Mouse (Mus musculus) adrenal gland, adult (tissue): ENCODE data around the gene Sox5.

Experiments
- DNase-seq, 2 experiments: peaks; one replicate each; pipeline ENCODE4 v3.0.0; 2022 to 2023; ENCODE audit warnings: low spot score in 1 of 2; ENCODE audit not compliant: inconsistent age in 2 of 2

Sox5 gene

DNA sequence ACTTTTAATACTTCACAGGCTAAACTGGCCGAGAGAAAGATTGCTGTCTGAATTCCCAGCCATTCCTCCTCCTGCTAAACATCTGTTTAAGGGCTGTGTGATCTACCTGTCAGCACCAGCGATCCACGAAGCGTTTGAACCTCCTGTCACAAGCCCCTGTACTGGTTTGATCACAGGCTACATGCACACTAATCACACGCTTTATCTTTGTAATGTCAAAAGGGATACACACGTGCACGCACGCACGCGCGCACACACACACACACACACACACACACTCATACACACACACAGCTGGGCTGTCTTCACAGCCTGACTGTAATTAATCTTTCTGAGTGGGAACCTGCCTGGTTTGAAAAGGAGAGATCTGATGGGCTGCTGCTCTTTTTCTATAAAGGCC, 784.2 kb downstream of the Sox5 start:
- DNase-seq: no peak

DNA sequence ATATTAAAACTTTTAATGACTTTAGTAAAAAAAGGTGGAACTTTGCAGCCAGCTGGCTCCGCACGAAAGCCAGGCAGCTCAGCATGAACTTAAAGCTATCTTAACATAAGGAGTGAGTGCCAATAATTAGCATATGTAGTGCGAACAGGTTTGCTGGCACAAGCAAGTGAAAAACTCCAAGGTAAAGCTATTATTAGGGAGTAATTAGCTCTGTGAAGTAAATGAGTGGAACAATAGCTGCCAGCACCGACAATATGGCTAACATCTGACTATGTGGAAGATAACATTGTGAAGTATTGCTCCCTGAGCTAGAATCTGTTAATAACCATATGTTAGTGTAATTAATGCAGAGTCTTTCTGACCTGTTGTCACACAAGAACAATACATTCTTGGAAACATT, 786.7 kb downstream of the Sox5 start:
- DNase-seq: no peak

DNA sequence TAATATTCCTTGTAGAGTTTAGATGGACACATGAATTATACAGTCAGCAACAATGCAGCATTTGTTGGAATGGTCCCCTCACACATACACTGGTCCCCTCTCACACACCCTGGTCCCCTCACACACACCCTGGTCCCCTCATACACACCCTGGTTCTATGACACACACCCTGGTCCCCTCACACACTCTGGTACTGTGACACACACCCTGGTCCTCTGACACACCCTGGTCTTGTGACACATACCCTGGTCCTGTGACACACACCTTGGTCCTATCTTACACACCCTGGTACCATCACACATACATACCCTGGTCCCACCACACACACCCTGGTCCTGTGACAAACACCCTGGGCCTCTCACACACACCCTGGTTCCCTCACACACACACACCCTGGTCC, 794.2 kb downstream of the Sox5 start:
- no peak for DNase-seq

DNA sequence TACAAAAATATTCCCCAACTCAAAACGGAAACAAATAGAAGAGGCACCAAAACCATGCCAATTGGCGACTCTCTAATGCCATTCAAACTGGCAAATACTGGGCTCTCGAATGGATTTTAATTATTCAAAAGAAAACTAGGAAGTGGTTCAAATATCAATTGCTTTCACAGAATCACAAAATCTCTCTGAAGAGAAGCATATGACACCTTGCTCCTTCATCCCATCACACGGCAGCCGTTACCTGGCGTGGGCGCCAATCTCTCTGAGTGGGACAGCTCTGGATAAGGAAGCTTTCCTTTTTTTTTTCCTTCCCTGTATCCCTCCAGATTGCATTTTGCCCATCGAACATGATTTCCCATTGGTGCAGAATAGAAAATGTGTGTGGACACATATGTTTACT, 801.6 kb downstream of the Sox5 start:
- no peak for DNase-seq

DNA sequence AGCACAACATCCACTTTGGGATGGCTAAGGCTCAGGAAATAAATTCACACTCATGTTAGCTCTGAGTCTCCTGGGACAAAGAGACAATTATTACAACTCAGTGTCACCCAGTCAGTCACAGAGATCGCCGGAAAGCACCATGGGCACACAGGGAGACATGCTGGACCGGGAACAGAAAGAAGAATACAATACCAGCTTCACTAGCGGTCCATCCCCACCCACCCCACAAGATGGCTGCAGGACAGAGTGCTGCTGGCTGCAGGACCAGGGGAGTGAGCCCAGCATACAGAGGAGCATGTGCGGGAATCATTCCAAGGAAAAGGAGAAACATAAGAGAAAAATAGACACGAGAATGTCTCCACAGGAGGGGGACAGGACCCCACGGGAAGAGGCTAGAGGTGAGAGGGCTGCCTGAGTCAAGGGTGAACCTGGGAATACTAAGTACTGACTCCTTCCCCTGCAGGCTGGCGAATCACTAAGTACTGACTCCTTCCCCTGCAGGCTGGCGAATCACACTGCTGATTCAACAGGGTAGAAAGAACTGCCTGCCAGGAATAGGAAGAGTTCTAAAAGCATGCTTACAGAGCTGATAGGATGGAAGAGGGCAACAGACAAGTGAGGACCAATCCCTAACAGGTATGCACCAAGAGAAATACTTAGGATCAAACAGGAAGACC, 813.9 kb downstream of the Sox5 start:
- DNase-seq: peak in 1 of 2 experiments; percentile 26

- DNase-seq: no peak
Measured at GRCm38 (mm10) chr6:143960487-143960886, 821.3 kb downstream of the Sox5 start.

- DNase-seq: no peak
Measured at GRCm38 (mm10) chr6:143960081-143960480, 821.7 kb downstream of the Sox5 start.

GRCm38 (mm10) chr6:143958372-143958771, 823.4 kb downstream of the Sox5 start:
- DNase-seq: no peak

- DNase-seq: no peak
Measured at GRCm38 (mm10) chr6:143957063-143957462, 824.7 kb downstream of the Sox5 start.

DNA sequence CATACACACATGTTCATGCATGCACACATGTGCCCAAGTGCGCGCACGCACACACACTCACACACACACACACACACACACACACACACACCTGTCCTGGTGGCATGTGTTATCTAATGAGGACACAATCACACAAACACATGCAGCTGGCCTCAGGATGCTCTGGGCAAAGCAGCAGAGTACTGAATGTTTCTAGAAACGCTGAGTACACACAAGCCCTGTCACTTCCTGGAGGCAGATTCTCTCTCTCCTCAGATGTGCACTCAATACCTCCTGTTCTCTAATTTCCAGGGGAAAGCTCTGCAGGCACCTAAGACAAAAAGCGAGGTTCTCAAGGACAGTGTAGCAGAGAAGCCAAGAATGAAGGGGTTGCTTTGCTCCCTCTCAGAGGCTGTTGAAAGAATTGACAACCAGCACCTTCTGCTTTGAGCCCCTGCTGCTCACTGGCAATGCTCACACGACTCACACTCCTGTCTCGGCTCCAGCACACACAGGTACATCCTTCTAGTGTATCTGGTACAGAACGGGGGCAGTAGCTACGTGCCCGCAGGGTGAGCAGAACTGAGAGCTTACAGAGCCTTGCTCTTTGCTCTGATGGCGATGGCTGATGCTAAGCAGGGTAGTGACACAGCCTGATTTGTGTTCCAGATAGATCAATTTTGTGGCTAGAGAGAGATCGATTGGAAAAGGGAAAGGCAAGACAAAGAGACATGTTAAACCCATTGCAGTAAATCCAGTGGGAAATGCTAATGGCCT, 833.0 kb downstream of the Sox5 start:
- DNase-seq: no peak

DNA sequence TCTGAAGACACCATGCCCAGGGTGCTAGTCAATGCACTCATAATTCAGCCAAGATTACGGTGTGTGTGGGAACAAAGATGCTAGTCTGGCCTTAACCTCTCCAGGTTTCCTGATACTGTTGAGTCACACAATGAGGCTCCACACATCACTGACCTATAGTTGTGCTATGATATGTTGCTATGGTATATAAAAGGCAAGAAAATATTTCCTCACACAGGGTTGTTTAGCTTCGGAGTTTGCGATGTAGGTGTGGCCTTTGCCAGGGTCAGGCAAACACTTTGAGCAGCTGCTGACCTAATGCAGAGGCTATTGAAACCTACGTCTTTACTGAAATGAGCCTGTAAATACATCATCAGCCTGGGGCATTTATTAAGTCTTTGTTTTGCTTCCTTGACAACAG, 833.7 kb downstream of the Sox5 start:
- no peak for DNase-seq

DNA sequence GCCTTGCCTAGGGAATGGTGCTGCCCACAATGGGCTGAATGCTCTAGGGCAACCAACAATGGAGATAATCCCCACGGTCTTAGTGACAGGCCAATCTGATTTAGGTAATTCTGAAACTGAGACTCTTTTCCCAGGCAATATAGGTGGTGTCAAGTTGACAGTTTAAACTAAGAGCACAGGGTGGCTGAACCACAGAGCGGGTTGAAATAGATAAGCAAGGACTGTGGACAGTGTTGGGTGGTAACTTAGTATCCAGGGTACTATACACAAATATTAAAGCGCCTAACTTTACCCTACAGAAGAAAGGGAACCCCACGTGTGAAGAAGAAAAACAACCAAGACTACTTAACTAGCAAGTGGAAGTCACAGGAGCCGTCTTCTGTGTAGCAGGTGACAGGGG, 838.7 kb downstream of the Sox5 start:
- DNase-seq: no peak

DNA sequence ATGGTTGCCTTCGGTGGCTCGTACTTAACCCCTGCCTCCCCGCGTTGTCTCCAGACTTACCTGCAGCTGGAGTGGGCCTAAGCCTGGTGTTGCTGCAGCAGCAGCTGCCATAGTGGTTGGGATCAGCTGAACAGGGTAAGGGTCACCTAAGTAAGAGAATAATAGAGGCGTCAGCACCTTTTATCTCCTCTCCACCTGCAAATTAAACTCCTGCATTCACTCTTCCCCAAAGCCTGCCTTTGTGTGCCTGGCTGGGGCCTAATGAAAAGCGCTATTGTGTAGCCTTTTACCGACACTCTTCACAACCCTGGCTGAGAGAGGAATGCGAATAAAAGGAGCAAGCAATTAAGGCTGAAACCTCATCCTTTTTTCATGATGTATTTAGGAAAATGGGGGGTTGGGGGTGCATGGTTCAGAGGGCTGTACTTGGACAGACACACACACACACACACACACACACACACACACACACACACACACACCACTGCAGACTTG, 840.4 kb downstream of the Sox5 start:
- no peak for DNase-seq

DNA sequence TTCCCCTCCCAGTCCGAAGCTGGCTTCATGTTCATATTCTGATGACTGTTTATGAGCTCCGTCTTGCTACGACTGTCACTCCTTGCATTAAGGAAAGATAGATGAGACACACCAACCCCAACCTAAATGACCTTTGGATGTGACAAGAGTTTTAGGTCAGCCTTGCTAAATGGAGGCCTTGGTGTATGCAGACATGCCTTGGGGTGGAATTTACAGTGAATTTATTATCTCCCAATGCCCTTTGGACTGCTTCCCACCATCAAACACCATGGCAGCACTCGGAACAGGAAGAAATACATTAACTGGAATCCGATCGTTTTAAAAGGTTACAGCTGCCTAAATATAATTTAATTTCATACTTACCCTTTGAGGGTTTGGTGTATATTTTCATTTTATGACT, 858.6 kb downstream of the Sox5 start:
- DNase-seq: no peak

GRCm38 (mm10) chr6:143918405-143918947, 863.3 kb downstream of the Sox5 start:
- DNase-seq: no peak

DNA sequence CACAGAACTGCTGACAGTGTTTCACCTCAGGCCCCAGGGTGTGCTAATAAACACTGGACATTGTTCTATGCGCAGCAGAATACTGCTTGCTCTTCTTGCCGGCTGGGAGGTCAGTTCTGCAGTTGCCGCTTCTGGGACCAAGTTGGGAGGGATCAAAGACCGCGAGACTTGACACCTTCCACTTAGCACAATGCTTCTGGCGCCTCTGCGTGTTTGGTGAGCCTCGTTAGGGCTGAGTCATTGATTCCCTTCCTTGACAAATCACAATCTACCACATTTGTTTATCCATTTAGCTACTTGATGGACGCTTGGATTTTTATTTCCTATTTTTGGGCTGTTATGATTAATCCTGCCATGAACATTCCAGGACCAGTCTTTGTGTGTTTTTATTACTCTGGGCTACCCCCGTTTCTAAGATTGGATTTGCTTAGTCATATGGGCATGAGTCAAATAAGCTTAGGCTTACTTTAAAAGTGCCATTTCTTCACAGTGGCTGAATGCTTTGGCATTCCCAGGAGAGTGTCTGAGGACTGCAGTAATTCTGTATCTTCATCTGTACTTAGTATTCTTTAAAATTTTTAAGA, 865.5 kb downstream of the Sox5 start:
- no peak for DNase-seq

DNA sequence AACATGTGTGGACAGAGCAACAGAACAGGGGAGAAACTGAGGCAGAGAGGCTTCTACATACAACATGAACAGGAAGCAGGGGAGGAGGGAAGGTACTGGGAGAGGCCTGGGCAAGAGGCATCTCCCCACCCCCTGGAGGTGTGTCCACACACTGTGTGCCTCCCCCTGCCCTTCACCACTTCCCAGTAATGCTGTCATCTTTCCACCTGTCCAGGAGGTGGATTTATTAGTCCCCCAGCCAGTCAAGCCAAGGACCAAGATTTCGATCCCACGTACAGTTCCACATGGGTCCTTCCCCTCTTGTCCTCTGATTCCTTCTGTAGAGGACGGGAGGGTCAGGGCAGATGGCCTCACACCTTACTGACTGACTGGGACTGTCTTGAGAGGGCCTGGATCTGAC, 866.1 kb downstream of the Sox5 start:
- no peak for DNase-seq

DNA sequence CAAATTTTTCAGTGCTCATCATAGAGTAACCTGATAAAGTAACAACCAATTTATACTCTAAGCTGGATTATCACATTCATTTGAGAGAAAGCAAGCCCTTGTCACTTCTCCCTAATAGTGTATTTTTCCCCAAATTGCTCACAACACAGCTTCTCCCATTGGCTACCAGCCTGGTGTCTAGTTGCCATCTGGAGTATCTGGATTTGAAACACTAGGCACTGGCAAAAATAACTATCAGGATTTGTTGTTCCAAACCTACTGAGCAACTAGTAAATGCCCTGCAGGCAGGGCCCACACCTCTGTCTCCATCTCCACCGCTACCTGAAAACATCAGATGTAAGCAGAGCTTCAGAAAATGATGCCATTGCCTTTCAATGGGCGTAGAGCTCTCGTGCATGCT, 869.5 kb downstream of the Sox5 start:
- no peak for DNase-seq

GRCm38 (mm10) chr6:143904693-143905031, 877.1 kb downstream of the Sox5 start:
- no peak for DNase-seq

DNA sequence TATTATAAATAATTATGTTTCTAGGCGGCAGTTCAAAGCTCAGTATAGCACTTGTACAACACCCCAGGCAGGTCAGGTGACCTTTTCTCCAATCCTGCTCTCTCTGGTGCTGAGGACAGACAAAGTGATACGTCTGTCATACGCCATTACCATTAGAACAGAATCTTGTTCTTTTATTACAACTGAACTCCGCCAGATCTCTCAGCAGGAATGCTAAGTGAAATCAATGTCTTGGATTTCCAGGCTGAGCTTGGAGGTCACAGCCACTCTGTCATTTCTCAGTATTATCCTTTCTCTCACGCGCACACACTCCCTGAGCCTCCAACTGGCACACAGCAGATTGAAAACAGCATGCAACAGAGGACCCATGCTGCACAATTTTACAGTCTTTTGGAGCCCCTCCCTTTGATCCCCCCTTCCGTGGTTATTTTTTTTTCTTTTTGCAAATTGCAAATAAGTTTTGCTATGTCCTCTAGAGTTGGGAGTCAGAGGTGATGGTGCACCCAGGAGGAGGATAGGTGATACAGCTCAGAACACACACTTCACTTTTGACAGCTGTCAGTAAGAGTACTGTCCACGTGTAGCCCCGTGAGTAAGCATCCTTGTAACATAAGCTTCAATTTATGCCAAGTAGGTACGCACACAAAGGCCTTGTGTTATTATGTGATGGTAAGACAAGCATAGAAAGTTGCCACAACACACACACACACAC, 877.6 kb downstream of the Sox5 start:
- no peak for DNase-seq

DNA sequence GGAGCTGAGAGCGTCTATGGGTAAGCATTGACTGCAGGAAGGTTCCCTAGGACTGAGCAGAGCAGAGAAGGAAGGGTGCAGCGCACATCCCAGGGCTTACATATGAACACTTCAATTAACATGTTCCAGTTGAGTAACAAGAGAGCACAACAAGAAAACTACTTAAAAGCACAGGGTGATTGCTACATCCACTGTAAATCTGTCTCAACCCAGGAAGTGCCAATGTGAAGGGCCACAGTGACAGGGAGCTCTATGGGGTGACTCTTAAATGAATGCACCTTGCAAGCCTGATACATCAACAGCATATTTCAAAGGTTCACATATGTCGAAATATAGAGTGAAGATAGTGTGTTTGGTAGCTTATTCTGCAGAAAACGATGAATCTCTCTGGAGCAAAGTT, 880.9 kb downstream of the Sox5 start:
- no peak for DNase-seq
